Mouse (Mus musculus) ES-Bruce4 (cell line): ENCODE measurements around the gene Cfb. TPM values are rescaled to one million over a fixed set of nuclear protein-coding genes. Genes with fewer than 3 reads are reported as not detected.

Experiments used
- H3K27ac ChIP-seq: 2 replicates; pipeline ENCODE4 v1.5.1; 2012; ENCODE audit warnings: low read length, inconsistent platforms; ENCODE audit not compliant: insufficient read depth
- H3K27me3 ChIP-seq: 2 replicates; pipeline ENCODE4 v1.6.1; 2012; ENCODE audit warnings: mild to moderate bottlenecking, low read length, inconsistent platforms; ENCODE audit not compliant: control insufficient read depth, poor library complexity, insufficient read depth, severe bottlenecking
- H3K36me3 ChIP-seq: 2 replicates; pipeline ENCODE4 v1.6.1; 2012; ENCODE audit warnings: inconsistent platforms, mild to moderate bottlenecking, low read length, moderate library complexity; ENCODE audit not compliant: control insufficient read depth, poor library complexity, insufficient read depth, severe bottlenecking
- H3K4me1 ChIP-seq: one replicate; pipeline ENCODE4 v1.8.1; 2011; ENCODE audit warnings: low read length; ENCODE audit not compliant: control insufficient read depth, insufficient read depth
- H3K4me3 ChIP-seq: 2 replicates; pipeline ENCODE4 v1.5.1; 2011; ENCODE audit warnings: low read depth, mild to moderate bottlenecking, low read length
- H3K9ac ChIP-seq: 2 replicates; pipeline ENCODE4 v1.6.1; 2012; ENCODE audit warnings: low read depth, mild to moderate bottlenecking, inconsistent platforms; ENCODE audit not compliant: poor library complexity, severe bottlenecking
- H3K9me3 ChIP-seq: replicated peaks from 2 replicates; pipeline ENCODE4 v1.6.1; 2012; ENCODE audit warnings: mild to moderate bottlenecking, low read length, inconsistent platforms; ENCODE audit not compliant: control insufficient read depth, poor library complexity, insufficient read depth, severe bottlenecking
- CTCF ChIP-seq: IDR thresholded peaks from one replicate; pipeline ENCODE4 v1.8.1; 2011; ENCODE audit warnings: low read depth, low read length
- EP300 ChIP-seq: IDR thresholded peaks from 2 replicates; pipeline ENCODE4 v1.6.1; 2011; ENCODE audit warnings: low read depth, low read length; ENCODE audit not compliant: insufficient read depth
- POLR2A ChIP-seq: IDR thresholded peaks from one replicate; pipeline ENCODE4 v1.8.1; 2011; ENCODE audit warnings: low read length; ENCODE audit not compliant: insufficient read depth
- polyA plus RNA-seq: library from polyadenylated mRNA; stranded (reverse); fragments of >200 nt; gene quantifications from 2 replicates; pipeline ENCODE4 v1.2.4, GENCODE M21; 2011; ENCODE audit warnings: low read depth; ENCODE audit not compliant: missing spikeins, insufficient read depth, insufficient read length

Gene Cfb
- polyA plus RNA-seq, 1 experiment = not detected

DNA sequence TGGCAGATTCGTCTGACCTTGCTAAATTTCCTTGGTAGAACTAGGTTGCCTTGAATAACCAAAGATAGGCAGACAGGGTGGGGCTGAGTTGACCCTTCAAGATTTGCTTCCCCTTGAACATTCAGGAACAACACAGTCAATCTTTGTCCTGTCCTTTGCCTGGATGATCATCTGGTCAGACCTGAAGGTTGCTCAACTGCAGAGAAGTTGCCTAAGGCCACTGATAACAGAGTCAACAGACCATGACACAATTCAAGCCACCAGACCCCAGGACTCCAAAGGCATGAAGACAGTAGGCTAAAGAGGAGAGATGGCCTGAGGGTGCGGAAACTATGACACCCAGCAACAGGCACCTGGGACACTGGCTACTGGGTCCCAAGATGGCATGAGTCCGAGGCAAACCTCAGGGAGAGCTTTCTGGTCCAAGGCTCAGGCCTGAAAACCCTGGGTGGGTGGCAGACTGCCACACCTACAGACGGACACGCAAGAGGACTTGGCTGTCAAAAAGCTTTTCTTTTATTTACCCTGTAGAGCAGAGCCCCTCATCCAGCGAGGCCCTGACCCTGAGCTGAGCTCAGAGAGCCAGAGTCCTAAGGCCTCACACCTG is 53.6 kb downstream of the Cfb start:
- H3K9ac ChIP-seq = no peak overlapping the region
- no peaks in the 10 kb centered on the region for H3K27me3 ChIP-seq
- no peak overlapping the region for H3K27ac ChIP-seq
- TF ChIP-seq EP300 = no peak
- no peaks in the 10 kb centered on the region for H3K36me3 ChIP-seq
- no peak overlapping the region for H3K4me3 ChIP-seq
- no peaks in the 10 kb centered on the region for H3K9me3 ChIP-seq
- H3K4me1 ChIP-seq = no peaks in the 10 kb centered on the region

- H3K27ac ChIP-seq = no peak overlapping the region
- no peaks in the 10 kb centered on the region for H3K27me3 ChIP-seq
- H3K9ac ChIP-seq = no peak overlapping the region
- H3K4me3 ChIP-seq = no peak overlapping the region
- no peak for TF ChIP-seq EP300
- no peak for TF ChIP-seq POLR2A
- no peak for TF ChIP-seq CTCF
- H3K9me3 ChIP-seq = no peaks in the 10 kb centered on the region
- no peaks in the 10 kb centered on the region for H3K4me1 ChIP-seq
- no peaks in the 10 kb centered on the region for H3K36me3 ChIP-seq
Observed at GRCm38 (mm10) chr17:34807176-34807575, 55.1 kb downstream of the Cfb start.

Other genes starting within 250 kb of the Cfb start
- gene Egfl8, start 246.5 kb downstream of the Cfb start, polyA plus RNA-seq = 0.85 and 1.1 TPM in 2 replicates
- gene Ppt2, start 234.0 kb downstream of the Cfb start, polyA plus RNA-seq = 26.7 and 29.2 TPM in 2 replicates
- gene Prrt1, start 233.0 kb downstream of the Cfb start, polyA plus RNA-seq = not detected in 2 replicates
- gene Fkbpl, start 217.8 kb downstream of the Cfb start, polyA plus RNA-seq = 11.0 and 16.5 TPM in 2 replicates
- 31.3 and 32.0 TPM in 2 replicates for gene Atf6b, start 215.4 kb downstream of the Cfb start, polyA plus RNA-seq
- 0.13 and 0.15 TPM in 2 replicates for gene Tnxb, start 192.0 kb downstream of the Cfb start, polyA plus RNA-seq
- 0.12 and 0.23 TPM in 2 replicates for gene C4b, start 118.6 kb downstream of the Cfb start, polyA plus RNA-seq
- gene Cyp21a1, start 58.0 kb downstream of the Cfb start, polyA plus RNA-seq = not detected in 2 replicates
- gene Stk19, start 25.6 kb downstream of the Cfb start, polyA plus RNA-seq = 18.7 and 25.8 TPM in 2 replicates
- gene Dxo, start 25.5 kb downstream of the Cfb start, polyA plus RNA-seq = 22.6 and 24.5 TPM in 2 replicates
- 12.7 and 13.1 TPM in 2 replicates for gene Skiv2l, start 12.3 kb downstream of the Cfb start, polyA plus RNA-seq
- 53.0 and 63.6 TPM in 2 replicates for gene Nelfe, start 12.1 kb downstream of the Cfb start, polyA plus RNA-seq
- gene Zbtb12, start 17.0 kb upstream of the Cfb start, polyA plus RNA-seq = 22.8 and 24.7 TPM in 2 replicates
- 0.41 TPM in 1 of 2 replicates, not detected in the other for gene Gm20547, start 19.5 kb upstream of the Cfb start, polyA plus RNA-seq
- gene C2, start 35.7 kb upstream of the Cfb start, polyA plus RNA-seq = 9.9 and 10.8 TPM in 2 replicates
- 60.9 and 75.4 TPM in 2 replicates for gene Ehmt2, start 36.0 kb upstream of the Cfb start, polyA plus RNA-seq
- 5.3 and 5.8 TPM in 2 replicates for gene Slc44a4, start 51.9 kb upstream of the Cfb start, polyA plus RNA-seq
- gene Neu1, start 68.7 kb upstream of the Cfb start, polyA plus RNA-seq = 13.6 and 15.1 TPM in 2 replicates
- 2.6 and 3.0 TPM in 2 replicates for gene Hspa1b, start 96.7 kb upstream of the Cfb start, polyA plus RNA-seq
- gene Gm20481, start 107.4 kb upstream of the Cfb start, polyA plus RNA-seq = not detected in 2 replicates
- 1.9 and 2.5 TPM in 2 replicates for gene Hspa1a, start 109.6 kb upstream of the Cfb start, polyA plus RNA-seq
- gene Hspa1l, start 110.2 kb upstream of the Cfb start, polyA plus RNA-seq = 0.25 TPM in 1 of 2 replicates, not detected in the other
- gene Lsm2, start 119.3 kb upstream of the Cfb start, polyA plus RNA-seq = 163 and 166 TPM in 2 replicates
- gene Vars, start 138.5 kb upstream of the Cfb start, polyA plus RNA-seq = 108 and 123 TPM in 2 replicates
- gene Vwa7, start 154.1 kb upstream of the Cfb start, polyA plus RNA-seq = 0.30 and 0.33 TPM in 2 replicates
- 1.7 and 3.9 TPM in 2 replicates for gene Sapcd1, start 165.5 kb upstream of the Cfb start, polyA plus RNA-seq
- gene Msh5, start 184.2 kb upstream of the Cfb start, polyA plus RNA-seq = 6.7 and 7.4 TPM in 2 replicates
- 173 and 182 TPM in 2 replicates for gene Clic1, start 187.4 kb upstream of the Cfb start, polyA plus RNA-seq
- gene Ddah2, start 196.5 kb upstream of the Cfb start, polyA plus RNA-seq = 92.5 and 101 TPM in 2 replicates
- 3.7 and 4.0 TPM in 2 replicates for gene Ly6g6c, start 202.9 kb upstream of the Cfb start, polyA plus RNA-seq
- gene Mpig6b, start 203.7 kb upstream of the Cfb start, polyA plus RNA-seq = 2.8 and 3.3 TPM in 2 replicates
- 27.5 and 31.2 TPM in 2 replicates for gene Ly6g6e, start 214.4 kb upstream of the Cfb start, polyA plus RNA-seq
- 1.3 and 1.9 TPM in 2 replicates for gene Ly6g6d, start 215.5 kb upstream of the Cfb start, polyA plus RNA-seq
- gene Ly6g6f, start 223.1 kb upstream of the Cfb start, polyA plus RNA-seq = not detected in 2 replicates
- 12.7 and 15.6 TPM in 2 replicates for gene Abhd16a, start 226.7 kb upstream of the Cfb start, polyA plus RNA-seq
- gene Ly6g5c, start 245.8 kb upstream of the Cfb start, polyA plus RNA-seq = not detected in 2 replicates